Mouse (Mus musculus): Measurements from ENCODE around the gene Prkn. TPM values are rescaled to one million over a fixed set of nuclear protein-coding genes. Genes with fewer than 3 reads are reported as not detected.

Prkn gene
- polyA plus RNA-seq, 1 experiment from 2014 or later, result 5.7 TPM

- Histone ChIP-seq H3K27ac (ENCODE audit: low read depth, low read length) (no peak overlapping the region), H3K36me3 (ENCODE audit: control insufficient read depth, insufficient read depth, low read length) (no peaks in the 10 kb centered on the region), H3K4me2 (ENCODE audit: low read length) (no peak overlapping the region), H3K27me3 (replicated peaks; ENCODE audit: control insufficient read depth, insufficient read depth, low read length) (no peaks in the 10 kb centered on the region), H3K4me1 (ENCODE audit: control insufficient read depth, insufficient read depth, low read depth, low read length) (no peaks in the 10 kb centered on the region), H3K9me3 (ENCODE audit: control insufficient read depth, low read length) (no peaks in the 10 kb centered on the region), H3K9ac (ENCODE audit: low read depth, low read length) (no peak overlapping the region), H3K4me3 (ENCODE audit: low read length) (no peak overlapping the region)
- WGBS, result 59% methylated on average over 10 of the region's 10 CpGs
- ATAC-seq, result no peak
Observed at GRCm38 (mm10) chr17:11411414-11411813, 571.2 kb downstream of the Prkn start.

DNA sequence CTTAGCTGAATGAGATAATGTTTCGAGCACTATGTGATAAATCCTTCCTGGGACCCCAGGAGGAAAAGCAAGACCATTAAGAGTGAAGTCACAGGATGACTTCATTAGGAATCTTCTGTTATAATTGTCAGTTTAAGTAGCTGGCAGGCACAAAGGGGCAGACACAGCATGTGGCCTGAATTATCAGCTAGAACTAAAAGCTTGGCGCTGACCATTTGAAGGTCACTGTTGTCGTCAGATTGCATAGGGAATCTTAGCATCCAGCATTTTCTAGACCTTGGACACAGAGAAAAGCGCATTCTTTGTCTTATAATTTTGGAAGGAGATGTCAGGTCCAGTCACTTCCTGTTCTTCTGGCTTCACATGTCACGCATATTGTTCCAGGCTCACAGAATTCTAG is 573.5 kb downstream of the Prkn start:
- 57% methylated on average over 5 of the region's 5 CpGs for WGBS

DNA sequence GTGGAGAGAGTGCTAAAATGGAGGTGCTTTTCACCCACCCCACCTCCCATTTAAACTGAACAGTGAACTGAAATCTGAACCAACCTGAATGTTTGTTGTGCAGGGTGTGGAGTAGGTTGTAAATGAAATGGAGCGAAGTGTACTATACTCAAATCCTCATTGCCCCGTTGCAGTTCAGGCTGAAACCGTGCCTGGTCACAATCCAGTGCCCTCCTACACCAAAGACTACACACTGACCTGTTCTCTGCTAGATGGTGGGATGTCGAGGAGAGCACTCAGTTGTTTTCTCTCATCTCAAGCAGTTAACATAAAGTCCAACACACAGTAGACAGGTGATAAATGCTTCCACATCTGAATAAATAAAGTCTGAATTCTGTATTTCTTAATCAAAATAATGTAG is 574.1 kb downstream of the Prkn start:
- no peaks in the 10 kb centered on the region for H3K9me3 ChIP-seq (ENCODE audit: control insufficient read depth, low read length)
- WGBS, result 82% methylated on average over 4 of the region's 4 CpGs
- no peak overlapping the region for H3K9ac ChIP-seq (ENCODE audit: low read depth, low read length)
- no peak for ATAC-seq
- H3K4me2 ChIP-seq (ENCODE audit: low read length), result no peak overlapping the region
- H3K4me1 ChIP-seq (ENCODE audit: control insufficient read depth, insufficient read depth, low read depth, low read length), result no peaks in the 10 kb centered on the region
- no peak overlapping the region for H3K27ac ChIP-seq (ENCODE audit: low read depth, low read length)
- H3K27me3 ChIP-seq (replicated peaks; ENCODE audit: control insufficient read depth, insufficient read depth, low read length), result no peaks in the 10 kb centered on the region
- no peaks in the 10 kb centered on the region for H3K36me3 ChIP-seq (ENCODE audit: control insufficient read depth, insufficient read depth, low read length)
- H3K4me3 ChIP-seq (ENCODE audit: low read length), result no peak overlapping the region

More for the DNA sequence above, 573.5 kb downstream of the Prkn start:
- Histone ChIP-seq H3K27ac (ENCODE audit: low read depth, low read length) (no peak overlapping the region), H3K27me3 (replicated peaks; ENCODE audit: control insufficient read depth, insufficient read depth, low read length) (no peaks in the 10 kb centered on the region), H3K4me3 (ENCODE audit: low read length) (no peak overlapping the region), H3K9ac (ENCODE audit: low read depth, low read length) (no peak overlapping the region), H3K4me1 (ENCODE audit: control insufficient read depth, insufficient read depth, low read depth, low read length) (no peaks in the 10 kb centered on the region), H3K36me3 (ENCODE audit: control insufficient read depth, insufficient read depth, low read length) (no peaks in the 10 kb centered on the region), H3K4me2 (ENCODE audit: low read length) (no peak overlapping the region), H3K9me3 (ENCODE audit: control insufficient read depth, low read length) (no peaks in the 10 kb centered on the region)
- no peak for ATAC-seq

- Histone ChIP-seq H3K9ac (ENCODE audit: low read depth, low read length) (no peak overlapping the region), H3K27me3 (replicated peaks; ENCODE audit: control insufficient read depth, insufficient read depth, low read length) (no peaks in the 10 kb centered on the region), H3K9me3 (ENCODE audit: control insufficient read depth, low read length) (no peaks in the 10 kb centered on the region), H3K4me1 (ENCODE audit: control insufficient read depth, insufficient read depth, low read depth, low read length) (no peaks in the 10 kb centered on the region), H3K36me3 (ENCODE audit: control insufficient read depth, insufficient read depth, low read length) (no peaks in the 10 kb centered on the region), H3K4me3 (ENCODE audit: low read length) (no peak overlapping the region), H3K27ac (ENCODE audit: low read depth, low read length) (no peak overlapping the region), H3K4me2 (ENCODE audit: low read length) (no peak overlapping the region)
- ATAC-seq, result no peak
- WGBS, result 74% methylated on average over 3 of the region's 3 CpGs
Observed at GRCm38 (mm10) chr17:11417150-11417549, 577.0 kb downstream of the Prkn start.

- 91% methylated on average over 3 of the region's 3 CpGs for WGBS
- Histone ChIP-seq H3K9me3 (ENCODE audit: control insufficient read depth, low read length) (no peaks in the 10 kb centered on the region), H3K4me1 (ENCODE audit: control insufficient read depth, insufficient read depth, low read depth, low read length) (no peaks in the 10 kb centered on the region), H3K27me3 (replicated peaks; ENCODE audit: control insufficient read depth, insufficient read depth, low read length) (no peaks in the 10 kb centered on the region), H3K4me2 (ENCODE audit: low read length) (no peak overlapping the region), H3K36me3 (ENCODE audit: control insufficient read depth, insufficient read depth, low read length) (no peaks in the 10 kb centered on the region), H3K4me3 (ENCODE audit: low read length) (no peak overlapping the region), H3K27ac (ENCODE audit: low read depth, low read length) (no peak overlapping the region), H3K9ac (ENCODE audit: low read depth, low read length) (no peak overlapping the region)
- ATAC-seq, result no peak
Observed at GRCm38 (mm10) chr17:11419484-11419883, 579.3 kb downstream of the Prkn start.

DNA sequence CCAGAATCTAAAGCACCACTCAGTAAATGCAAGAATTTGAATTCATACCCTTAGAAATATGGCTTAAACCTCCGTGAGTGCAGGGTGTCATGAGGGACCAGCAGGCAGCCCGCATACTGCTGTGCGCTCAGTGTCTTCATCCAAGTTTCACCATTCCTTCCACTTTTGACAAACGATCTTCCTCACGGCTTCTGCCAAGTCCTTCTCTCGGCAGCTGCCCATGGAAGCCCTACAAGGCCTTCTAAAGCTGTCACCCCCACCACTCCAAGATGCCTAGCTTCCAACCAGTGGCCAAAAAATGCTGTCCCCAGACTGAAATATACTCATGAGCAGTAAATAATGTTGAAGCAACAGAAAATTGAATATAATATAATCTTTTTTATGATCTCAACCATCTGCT is 580.7 kb downstream of the Prkn start:
- no peak overlapping the region for H3K27ac ChIP-seq (ENCODE audit: low read depth, low read length)
- H3K9me3 ChIP-seq (ENCODE audit: control insufficient read depth, low read length), result no peaks in the 10 kb centered on the region
- no peak overlapping the region for H3K4me3 ChIP-seq (ENCODE audit: low read length)

GRCm38 (mm10) chr17:11421264-11421940 is 581.2 kb downstream of the Prkn start:
- no peak overlapping the region for H3K27ac ChIP-seq (ENCODE audit: low read depth, low read length)
- H3K4me1 ChIP-seq (ENCODE audit: control insufficient read depth, insufficient read depth, low read depth, low read length), result no peaks in the 10 kb centered on the region
- no peak for ATAC-seq
- 26% methylated on average over 5 of the region's 5 CpGs for WGBS
- H3K36me3 ChIP-seq (ENCODE audit: control insufficient read depth, insufficient read depth, low read length), result no peaks in the 10 kb centered on the region
- H3K4me3 ChIP-seq (ENCODE audit: low read length), result no peak overlapping the region
- H3K4me2 ChIP-seq (ENCODE audit: low read length), result no peak overlapping the region
- no peaks in the 10 kb centered on the region for H3K27me3 ChIP-seq (replicated peaks; ENCODE audit: control insufficient read depth, insufficient read depth, low read length)
- no peaks in the 10 kb centered on the region for H3K9me3 ChIP-seq (ENCODE audit: control insufficient read depth, low read length)
- no peak overlapping the region for H3K9ac ChIP-seq (ENCODE audit: low read depth, low read length)

More for the DNA sequence above, 580.7 kb downstream of the Prkn start:
- no peak overlapping the region for H3K9ac ChIP-seq (ENCODE audit: low read depth, low read length)
- no peaks in the 10 kb centered on the region for H3K27me3 ChIP-seq (replicated peaks; ENCODE audit: control insufficient read depth, insufficient read depth, low read length)
- WGBS, result 62% methylated on average over 6 of the region's 6 CpGs
- ATAC-seq, result no peak
- no peaks in the 10 kb centered on the region for H3K36me3 ChIP-seq (ENCODE audit: control insufficient read depth, insufficient read depth, low read length)
- H3K4me2 ChIP-seq (ENCODE audit: low read length), result no peak overlapping the region
- no peaks in the 10 kb centered on the region for H3K4me1 ChIP-seq (ENCODE audit: control insufficient read depth, insufficient read depth, low read depth, low read length)

- no peaks in the 10 kb centered on the region for H3K27me3 ChIP-seq (replicated peaks; ENCODE audit: control insufficient read depth, insufficient read depth, low read length)
- no peak overlapping the region for H3K4me2 ChIP-seq (ENCODE audit: low read length)
- no peak overlapping the region for H3K4me3 ChIP-seq (ENCODE audit: low read length)
- H3K4me1 ChIP-seq (ENCODE audit: control insufficient read depth, insufficient read depth, low read depth, low read length), result no peaks in the 10 kb centered on the region
- no peak overlapping the region for H3K27ac ChIP-seq (ENCODE audit: low read depth, low read length)
- no peak for ATAC-seq
- H3K9ac ChIP-seq (ENCODE audit: low read depth, low read length), result no peak overlapping the region
- WGBS, result 81% methylated on average over 2 of the region's 2 CpGs
- no peaks in the 10 kb centered on the region for H3K9me3 ChIP-seq (ENCODE audit: control insufficient read depth, low read length)
- no peaks in the 10 kb centered on the region for H3K36me3 ChIP-seq (ENCODE audit: control insufficient read depth, insufficient read depth, low read length)
Observed at GRCm38 (mm10) chr17:11431323-11431722, 591.1 kb downstream of the Prkn start.

DNA sequence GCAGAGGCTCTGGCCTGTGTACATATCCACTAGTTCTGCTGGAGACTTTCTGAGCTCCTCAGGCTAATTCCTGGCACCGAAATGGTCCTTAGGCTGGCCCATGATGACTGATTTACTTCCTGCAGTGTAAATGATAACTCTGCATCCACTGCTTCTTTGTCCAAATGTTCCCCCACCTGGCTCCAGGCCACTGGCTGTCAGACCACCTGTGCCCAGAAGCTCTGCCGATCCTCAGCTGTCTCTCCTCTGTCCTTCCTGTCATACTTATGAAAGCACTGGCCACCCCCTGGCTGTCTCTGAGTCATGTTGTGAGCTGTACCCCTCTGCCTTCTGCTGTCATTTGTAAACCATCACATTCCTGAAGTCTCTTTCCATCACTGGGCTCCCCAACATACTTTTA is 592.4 kb downstream of the Prkn start:
- Histone ChIP-seq H3K9ac (ENCODE audit: low read depth, low read length) (no peak overlapping the region), H3K4me2 (ENCODE audit: low read length) (no peak overlapping the region), H3K36me3 (ENCODE audit: control insufficient read depth, insufficient read depth, low read length) (no peaks in the 10 kb centered on the region), H3K4me1 (ENCODE audit: control insufficient read depth, insufficient read depth, low read depth, low read length) (no peaks in the 10 kb centered on the region), H3K4me3 (ENCODE audit: low read length) (no peak overlapping the region), H3K27me3 (replicated peaks; ENCODE audit: control insufficient read depth, insufficient read depth, low read length) (no peaks in the 10 kb centered on the region), H3K27ac (ENCODE audit: low read depth, low read length) (no peak overlapping the region), H3K9me3 (ENCODE audit: control insufficient read depth, low read length) (no peaks in the 10 kb centered on the region)
- WGBS, result 82% methylated on average over 2 of the region's 2 CpGs
- ATAC-seq, result no peak

- no peak overlapping the region for H3K4me2 ChIP-seq (ENCODE audit: low read length)
- no peaks in the 10 kb centered on the region for H3K4me1 ChIP-seq (ENCODE audit: control insufficient read depth, insufficient read depth, low read depth, low read length)
- H3K9me3 ChIP-seq (ENCODE audit: control insufficient read depth, low read length), result no peaks in the 10 kb centered on the region
- no peak overlapping the region for H3K4me3 ChIP-seq (ENCODE audit: low read length)
- no peak overlapping the region for H3K9ac ChIP-seq (ENCODE audit: low read depth, low read length)
- no peak overlapping the region for H3K27ac ChIP-seq (ENCODE audit: low read depth, low read length)
- ATAC-seq, result no peak
- no peaks in the 10 kb centered on the region for H3K36me3 ChIP-seq (ENCODE audit: control insufficient read depth, insufficient read depth, low read length)
- WGBS, result 66% methylated on average over 2 of the region's 2 CpGs
- H3K27me3 ChIP-seq (replicated peaks; ENCODE audit: control insufficient read depth, insufficient read depth, low read length), result no peaks in the 10 kb centered on the region
Observed at GRCm38 (mm10) chr17:11462721-11463120, 622.5 kb downstream of the Prkn start.
